Comparison of ENCODE assay signal across 29 mouse cellular contexts in genomic region chr12:119881744-119882143, GRCm38 (mm10).
DNase-seq lines count a peak whose midpoint lies in the region; ATAC-seq lines count a peak whose summit lies in the region.
"Had no signal": no experiment of that assay in that cellular context is flagged by ENCODE, and none has a peak within 500 bp of the region (broad histone marks: within the 10 kb centered on the region; RNA-seq: fewer than 3 reads in every experiment).

No protein-coding gene starts in this region.

- no peak for ATAC-seq in cerebellum, adult (ENCODE audit: insufficient number of reproducible peaks, low FRiP score, low TSS enrichment)
- peak; percentile 65; the same call in 1 of the 2 replicates for ATAC-seq in hindbrain, embryonic 16.5 days
- no peak for ATAC-seq in hindbrain, embryonic 13.5 days (ENCODE audit: low FRiP score)
- ATAC-seq in midbrain, embryonic 15.5 days (replicated peaks): peak; percentile 75
- ATAC-seq: forebrain, embryonic 13.5 days; intestine, postnatal 0 days; liver, embryonic 12.5 days; liver, postnatal 0 days had no signal

- no peaks in the 10 kb centered on the region for H3K9me3 ChIP-seq in hindbrain, embryonic 16.5 days (ENCODE audit: control insufficient read depth, low read length)
- H3K9me3 ChIP-seq in hindbrain, embryonic 13.5 days: no peaks in the 10 kb centered on the region
- H3K9me3 ChIP-seq in midbrain, embryonic 15.5 days: no peaks in the 10 kb centered on the region
- H3K9me3 ChIP-seq: embryonic facial prominence, embryonic 13.5 days; forebrain, embryonic 13.5 days; heart, embryonic 13.5 days; liver, embryonic 12.5 days; neural tube, embryonic 15.5 days had no signal

- no peaks in the 10 kb centered on the region for H3K36me3 ChIP-seq in hindbrain, embryonic 16.5 days (ENCODE audit: control insufficient read depth, insufficient read depth, low read length)
- H3K36me3 ChIP-seq in hindbrain, embryonic 13.5 days: no peaks in the 10 kb centered on the region
- H3K36me3 ChIP-seq in midbrain, embryonic 15.5 days (replicated peaks): no peaks in the 10 kb centered on the region
- H3K36me3 ChIP-seq: embryonic facial prominence, embryonic 13.5 days; heart, embryonic 13.5 days; liver, embryonic 12.5 days; neural tube, embryonic 15.5 days had no signal

- peak; percentile 67 to 74 for DNase-seq in cerebellum, postnatal 10 days
- peak; percentile 90 for DNase-seq in Muller cell, postnatal 12 days (ENCODE audit: inconsistent ontology term)
- no peak for DNase-seq in heart, postnatal 25 days (ENCODE audit: low spot score)
- DNase-seq in thymus, postnatal 14 days: no peak
- DNase-seq: adrenal gland, adult 8-10 months; cerebellum, adult 2 months; embryo, embryonic 11 days; gastrocnemius, adult 2 months; heart, postnatal 10 days; kidney, adult 9 months; kidney, postnatal 14 days; liver, postnatal 0 days; lung, postnatal 36 days; right cerebral cortex, adult 18-20 months; spleen, adult 18-20 months; thymus, postnatal 25 days had no signal

- no peak overlapping the region for H3K4me3 ChIP-seq in hindbrain, embryonic 16.5 days (ENCODE audit: low read length)
- H3K4me3 ChIP-seq in hindbrain, embryonic 13.5 days: no peak overlapping the region
- H3K4me3 ChIP-seq in midbrain, embryonic 15.5 days: no peak overlapping the region
- H3K4me3 ChIP-seq: embryonic facial prominence, embryonic 13.5 days; erythroblast, embryonic 14.5 days; forebrain, embryonic 13.5 days; gastrocnemius, adult 2 months; heart, embryonic 13.5 days; left cerebral cortex, adult 2 months; liver, embryonic 12.5 days; neural tube, embryonic 15.5 days had no signal

- H3K4me2 ChIP-seq in hindbrain, embryonic 16.5 days (ENCODE audit: low read length): no peak overlapping the region
- H3K4me2 ChIP-seq in hindbrain, embryonic 13.5 days: no peak overlapping the region
- no peak overlapping the region for H3K4me2 ChIP-seq in midbrain, embryonic 15.5 days
- H3K4me2 ChIP-seq: embryonic facial prominence, embryonic 13.5 days; forebrain, embryonic 13.5 days; heart, embryonic 13.5 days; liver, embryonic 12.5 days; neural tube, embryonic 15.5 days had no signal

- no peaks in the 10 kb centered on the region for H3K27me3 ChIP-seq in hindbrain, embryonic 16.5 days (replicated peaks; ENCODE audit: control insufficient read depth, insufficient read depth, low read length)
- no peaks in the 10 kb centered on the region for H3K27me3 ChIP-seq in hindbrain, embryonic 13.5 days
- H3K27me3 ChIP-seq in midbrain, embryonic 15.5 days (replicated peaks): no peaks in the 10 kb centered on the region
- H3K27me3 ChIP-seq: CH12.LX; embryonic facial prominence, embryonic 13.5 days; forebrain, embryonic 13.5 days; heart, embryonic 13.5 days; liver, embryonic 12.5 days; neural tube, embryonic 15.5 days had no signal

- H3K9ac ChIP-seq in hindbrain, embryonic 16.5 days (ENCODE audit: low read depth, low read length): no peak overlapping the region
- no peak overlapping the region for H3K9ac ChIP-seq in hindbrain, embryonic 13.5 days
- H3K9ac ChIP-seq in midbrain, embryonic 15.5 days: no peak overlapping the region
- H3K9ac ChIP-seq: embryonic facial prominence, embryonic 13.5 days; forebrain, embryonic 13.5 days; heart, embryonic 13.5 days; liver, embryonic 12.5 days; liver, postnatal 0 days; neural tube, embryonic 15.5 days had no signal

- intact Hi-C loops in heart, postnatal 25 days (cut with DNase I): no loop called here

- H3K4me1 ChIP-seq in hindbrain, embryonic 16.5 days (ENCODE audit: control insufficient read depth, insufficient read depth, low read depth, low read length): no peaks in the 10 kb centered on the region
- no peaks in the 10 kb centered on the region for H3K4me1 ChIP-seq in hindbrain, embryonic 13.5 days (replicated peaks)
- no peaks in the 10 kb centered on the region for H3K4me1 ChIP-seq in midbrain, embryonic 15.5 days
- H3K4me1 ChIP-seq: embryonic facial prominence, embryonic 13.5 days; forebrain, embryonic 13.5 days; heart, embryonic 13.5 days; liver, embryonic 12.5 days; neural tube, embryonic 15.5 days had no signal

- no peak overlapping the region for H3K27ac ChIP-seq in hindbrain, embryonic 16.5 days (ENCODE audit: low read depth, low read length)
- H3K27ac ChIP-seq in hindbrain, embryonic 13.5 days: no peak overlapping the region
- no peak overlapping the region for H3K27ac ChIP-seq in midbrain, embryonic 15.5 days
- H3K27ac ChIP-seq: embryonic facial prominence, embryonic 13.5 days; forebrain, embryonic 13.5 days; gastrocnemius, adult 2 months; heart, embryonic 13.5 days; left cerebral cortex, adult 2 months; liver, embryonic 12.5 days; neural tube, embryonic 15.5 days had no signal

- WGBS in hindbrain, embryonic 16.5 days: 57% methylated on average over 1 of the region's 1 CpGs
- 59% methylated on average over 1 of the region's 1 CpGs for WGBS in hindbrain, embryonic 13.5 days
- WGBS in midbrain, embryonic 15.5 days: 38% methylated on average over 1 of the region's 1 CpGs

Comparison
In these comparisons a context has a peak if more than half of its experiments do, and no peak if none do; other contexts are left out.
1. ATAC-seq: peak in hindbrain, embryonic 16.5 days (single experiment) and midbrain, embryonic 15.5 days (single experiment); none in cerebellum, adult (single experiment) and hindbrain, embryonic 13.5 days (single experiment).
2. DNase-seq: peak in cerebellum, postnatal 10 days (2 of 2) and Muller cell, postnatal 12 days (single experiment); none in heart, postnatal 25 days (single experiment) and thymus, postnatal 14 days (single experiment).